Mouse (Mus musculus): Measurements from ENCODE around the gene 1700025G04Rik. TPM values are rescaled to one million over a fixed set of nuclear protein-coding genes. Genes with fewer than 3 reads are reported as not detected.

The 1700025G04Rik gene
- polyA plus RNA-seq (2014; fragmentation: Nextera tagmentation; extraction: Ambion mirVana), result 8.7 and 8.9 TPM in 2 replicates

DNA sequence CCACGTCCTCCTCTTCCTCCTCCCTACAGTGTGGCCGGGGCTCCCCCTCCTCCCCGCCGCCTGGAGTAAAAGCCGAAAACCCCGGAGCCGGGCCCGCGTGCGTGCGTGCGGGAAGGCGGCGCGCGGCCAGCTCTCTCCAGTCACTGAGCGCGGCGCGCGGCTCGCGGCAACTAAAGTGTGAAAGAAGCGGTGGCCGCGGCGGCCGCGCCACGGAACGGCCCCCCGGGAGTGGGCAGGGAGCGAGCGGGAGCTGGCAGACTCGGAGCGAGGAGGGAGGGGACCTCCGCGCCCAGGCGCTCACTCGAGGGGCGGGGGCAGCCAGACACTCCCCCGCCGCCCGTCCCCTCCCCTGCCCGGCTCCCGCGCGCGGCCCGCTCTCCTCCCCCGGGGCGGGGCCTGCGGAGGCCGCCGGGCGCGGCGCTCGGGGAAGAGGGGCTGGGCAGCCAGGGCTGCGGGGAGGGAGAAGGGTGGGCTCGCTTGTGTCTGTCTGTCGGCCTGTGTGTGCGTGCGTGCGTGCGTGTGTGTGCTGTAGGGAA lies at the start of gene 1700025G04Rik:
1700025G04Rik (minus strand) TSS at position 108 of the 536 bp plus-strand sequence.
- DNase-seq (ENCODE audit: low spot score), result peak; percentile 83
- H3K9ac ChIP-seq (ENCODE audit: low read depth, low read length), result peak within 1 kb of the TSS; percentile 69
- peak within 1 kb of the TSS; percentile 23; the same call in 1 of the 2 replicates for H3K27ac ChIP-seq (ENCODE audit: low read depth, low read length)
- ATAC-seq (replicated peaks; ENCODE audit: low FRiP score), result peak; percentile 83
- H3K27me3 ChIP-seq (replicated peaks; ENCODE audit: control insufficient read depth, insufficient read depth, low read length), result peaks cover 48% of the 10 kb centered on the region
- WGBS, result under 1% methylated on average over 59 of the region's 66 CpGs
- no peaks in the 10 kb centered on the region for H3K9me3 ChIP-seq (ENCODE audit: control insufficient read depth, low read length)
- H3K4me1 ChIP-seq (replicated peaks; ENCODE audit: control insufficient read depth, insufficient read depth, low read length), result peaks cover 3% of the 10 kb centered on the region
- no peaks in the 10 kb centered on the region for H3K36me3 ChIP-seq (ENCODE audit: control insufficient read depth, insufficient read depth, low read length)
- peak within 1 kb of the TSS; percentile 75 for H3K4me2 ChIP-seq
- peak within 1 kb of the TSS; percentile 76 for H3K4me3 ChIP-seq (ENCODE audit: low read depth, low read length)

DNA sequence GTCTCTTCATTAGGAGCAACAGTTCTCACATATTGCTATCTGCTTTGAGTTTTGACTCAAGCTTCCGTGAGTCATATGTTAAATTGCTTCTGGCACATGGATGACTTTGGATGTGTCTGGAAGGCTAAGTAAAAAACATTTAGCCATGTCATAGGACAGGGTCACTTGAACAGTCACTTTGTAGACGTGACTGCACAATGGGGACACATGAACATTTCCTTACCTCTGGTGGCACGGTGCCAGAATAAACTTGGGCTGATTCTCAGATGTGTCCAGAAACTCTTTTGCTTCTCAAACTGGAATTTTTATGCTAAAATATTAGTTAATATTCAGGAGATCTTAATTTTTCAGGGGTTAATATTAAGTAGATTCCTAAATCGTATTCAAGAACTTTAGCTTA lies 49.6 kb upstream of the 1700025G04Rik start:
- no peaks in the 10 kb centered on the region for H3K4me1 ChIP-seq (replicated peaks; ENCODE audit: control insufficient read depth, insufficient read depth, low read length)
- DNase-seq (ENCODE audit: low spot score) (no peak), ATAC-seq (replicated peaks; ENCODE audit: low FRiP score) (no peak)
- no peaks in the 10 kb centered on the region for H3K9me3 ChIP-seq (ENCODE audit: control insufficient read depth, low read length)
- no peak overlapping the region for H3K4me2 ChIP-seq
- no peak overlapping the region for H3K27ac ChIP-seq (ENCODE audit: low read depth, low read length)
- H3K27me3 ChIP-seq (replicated peaks; ENCODE audit: control insufficient read depth, insufficient read depth, low read length), result no peaks in the 10 kb centered on the region
- H3K4me3 ChIP-seq (ENCODE audit: low read depth, low read length), result no peak overlapping the region
- H3K36me3 ChIP-seq (ENCODE audit: control insufficient read depth, insufficient read depth, low read length), result no peaks in the 10 kb centered on the region
- 78% methylated on average over 4 of the region's 4 CpGs for WGBS
- no peak overlapping the region for H3K9ac ChIP-seq (ENCODE audit: low read depth, low read length)

DNA sequence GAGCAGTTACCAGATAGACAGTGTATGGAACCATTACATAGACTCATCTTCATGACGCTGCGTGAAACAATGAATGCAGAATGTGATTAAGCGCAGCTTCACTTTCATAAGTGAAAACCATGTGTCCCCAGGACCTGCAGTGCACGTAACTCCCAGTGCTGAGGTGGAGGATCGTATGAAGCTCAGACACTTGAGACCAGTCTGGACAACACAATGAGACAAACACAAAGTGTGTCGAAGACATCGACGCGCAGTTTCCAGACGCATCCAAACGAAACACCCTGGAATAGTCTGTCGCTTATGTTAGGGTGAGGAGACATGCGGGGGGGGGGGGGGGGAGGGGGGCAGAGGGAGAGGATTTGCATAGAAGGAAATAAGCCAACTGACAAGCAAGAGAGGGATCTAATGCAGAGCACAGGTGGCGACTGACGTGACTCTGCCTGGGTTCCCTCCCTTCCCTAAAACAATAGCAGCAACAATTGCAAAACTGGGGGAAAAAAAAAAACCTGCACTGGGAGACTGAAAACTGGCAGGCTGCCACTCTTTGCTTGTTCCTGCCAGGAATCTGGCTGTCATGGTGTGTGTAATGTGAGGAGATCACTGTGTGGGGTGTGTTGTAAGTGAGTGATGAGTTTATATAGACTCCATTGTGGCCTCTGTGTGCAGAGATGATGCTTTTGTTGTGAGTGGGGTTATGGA lies 40.3 kb upstream of the 1700025G04Rik start:
- no peaks in the 10 kb centered on the region for H3K9me3 ChIP-seq (ENCODE audit: control insufficient read depth, low read length)
- H3K27ac ChIP-seq (ENCODE audit: low read depth, low read length), result no peak overlapping the region
- no peak for ATAC-seq (replicated peaks; ENCODE audit: low FRiP score)
- WGBS, result 87% methylated on average over 14 of the region's 15 CpGs
- H3K27me3 ChIP-seq (replicated peaks; ENCODE audit: control insufficient read depth, insufficient read depth, low read length), result no peaks in the 10 kb centered on the region
- DNase-seq (ENCODE audit: low spot score), result no peak
- H3K4me2 ChIP-seq, result no peak overlapping the region
- H3K9ac ChIP-seq (ENCODE audit: low read depth, low read length), result no peak overlapping the region
- H3K36me3 ChIP-seq (ENCODE audit: control insufficient read depth, insufficient read depth, low read length), result no peaks in the 10 kb centered on the region
- H3K4me3 ChIP-seq (ENCODE audit: low read depth, low read length), result no peak overlapping the region
- no peaks in the 10 kb centered on the region for H3K4me1 ChIP-seq (replicated peaks; ENCODE audit: control insufficient read depth, insufficient read depth, low read length)

DNA sequence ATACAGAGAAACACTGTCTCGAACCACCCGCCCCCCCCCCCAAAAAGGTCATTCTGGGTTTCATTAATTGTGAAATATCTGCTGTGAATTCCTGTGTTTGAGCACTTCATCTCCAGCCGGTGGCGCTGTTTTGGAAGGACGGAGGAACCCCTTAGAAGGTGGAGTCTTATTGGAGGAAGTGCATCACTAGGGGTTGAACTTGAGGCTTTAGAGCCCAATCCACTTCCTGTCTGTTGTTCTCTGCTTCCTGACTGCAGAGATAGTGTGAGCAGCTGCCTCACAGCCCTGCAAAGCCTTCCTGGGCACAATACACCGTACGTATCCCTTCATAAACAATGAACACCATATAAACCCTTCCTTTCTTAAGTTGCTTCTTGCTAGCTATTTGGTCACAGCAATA lies 35.5 kb upstream of the 1700025G04Rik start:
- no peaks in the 10 kb centered on the region for H3K9me3 ChIP-seq (ENCODE audit: control insufficient read depth, low read length)
- H3K4me1 ChIP-seq (replicated peaks; ENCODE audit: control insufficient read depth, insufficient read depth, low read length), result no peaks in the 10 kb centered on the region
- H3K27ac ChIP-seq (ENCODE audit: low read depth, low read length), result no peak overlapping the region
- H3K4me3 ChIP-seq (ENCODE audit: low read depth, low read length), result no peak overlapping the region
- no peak for DNase-seq (ENCODE audit: low spot score)
- H3K9ac ChIP-seq (ENCODE audit: low read depth, low read length), result no peak overlapping the region
- no peaks in the 10 kb centered on the region for H3K36me3 ChIP-seq (ENCODE audit: control insufficient read depth, insufficient read depth, low read length)
- 83% methylated on average over 7 of the region's 7 CpGs for WGBS
- H3K27me3 ChIP-seq (replicated peaks; ENCODE audit: control insufficient read depth, insufficient read depth, low read length), result no peaks in the 10 kb centered on the region
- no peak for ATAC-seq (replicated peaks; ENCODE audit: low FRiP score)
- H3K4me2 ChIP-seq, result no peak overlapping the region

DNA sequence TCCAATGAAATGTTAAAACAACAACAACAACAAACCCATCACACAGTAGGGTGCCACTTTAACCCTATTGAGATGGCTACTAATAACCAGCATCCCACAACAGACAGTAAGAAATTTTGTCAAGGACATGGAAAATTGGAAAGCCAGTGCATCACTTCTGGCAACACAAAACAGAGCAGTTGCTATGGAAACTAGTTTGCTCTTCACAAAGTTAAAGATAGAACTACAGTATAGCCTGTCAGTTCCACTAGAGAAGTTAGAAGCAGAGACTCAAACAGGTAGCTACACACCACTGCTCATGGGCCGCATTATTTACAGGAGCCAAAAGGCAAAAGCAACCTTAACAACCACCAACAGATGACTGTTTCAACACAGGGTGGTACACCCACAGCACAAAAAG lies 20.2 kb upstream of the 1700025G04Rik start:
- Histone ChIP-seq H3K4me1 (replicated peaks; ENCODE audit: control insufficient read depth, insufficient read depth, low read length) (no peaks in the 10 kb centered on the region), H3K27ac (ENCODE audit: low read depth, low read length) (no peak overlapping the region), H3K4me3 (ENCODE audit: low read depth, low read length) (no peak overlapping the region), H3K36me3 (ENCODE audit: control insufficient read depth, insufficient read depth, low read length) (no peaks in the 10 kb centered on the region), H3K4me2 (no peak overlapping the region), H3K9ac (ENCODE audit: low read depth, low read length) (no peak overlapping the region), H3K9me3 (ENCODE audit: control insufficient read depth, low read length) (no peaks in the 10 kb centered on the region), H3K27me3 (replicated peaks; ENCODE audit: control insufficient read depth, insufficient read depth, low read length) (no peaks in the 10 kb centered on the region)
- DNase-seq (ENCODE audit: low spot score) (no peak), ATAC-seq (replicated peaks; ENCODE audit: low FRiP score) (no peak)
- 89% methylated on average over 1 of the region's 1 CpGs for WGBS

DNA sequence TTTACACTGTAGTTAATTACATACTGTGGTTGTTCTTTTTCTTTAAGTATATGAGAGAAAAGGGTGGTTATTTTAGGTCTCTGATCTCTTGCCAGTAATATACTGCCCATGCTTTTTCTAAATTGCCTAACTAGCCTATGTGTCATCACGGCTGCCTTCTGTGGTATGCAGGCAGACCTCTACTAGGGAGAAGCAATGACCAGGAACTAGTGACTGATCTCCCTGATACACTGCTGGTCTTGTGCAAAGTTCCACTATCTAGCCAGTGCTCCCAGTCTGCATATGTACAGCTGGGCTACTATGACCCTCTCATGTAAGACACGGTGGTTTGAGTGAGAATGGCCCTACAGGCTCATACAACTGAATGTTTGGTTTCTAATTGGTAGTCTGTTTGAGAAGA lies 16.2 kb upstream of the 1700025G04Rik start:
- Histone ChIP-seq H3K4me2 (no peak overlapping the region), H3K4me1 (replicated peaks; ENCODE audit: control insufficient read depth, insufficient read depth, low read length) (no peaks in the 10 kb centered on the region), H3K9ac (ENCODE audit: low read depth, low read length) (no peak overlapping the region), H3K36me3 (ENCODE audit: control insufficient read depth, insufficient read depth, low read length) (no peaks in the 10 kb centered on the region), H3K27ac (ENCODE audit: low read depth, low read length) (no peak overlapping the region), H3K4me3 (ENCODE audit: low read depth, low read length) (no peak overlapping the region), H3K9me3 (ENCODE audit: control insufficient read depth, low read length) (no peaks in the 10 kb centered on the region), H3K27me3 (replicated peaks; ENCODE audit: control insufficient read depth, insufficient read depth, low read length) (no peaks in the 10 kb centered on the region; the same call in 1 of the 2 replicates)
- DNase-seq (ENCODE audit: low spot score) (no peak), ATAC-seq (replicated peaks; ENCODE audit: low FRiP score) (no peak)
- WGBS, result 77% methylated on average over 2 of the region's 2 CpGs

DNA sequence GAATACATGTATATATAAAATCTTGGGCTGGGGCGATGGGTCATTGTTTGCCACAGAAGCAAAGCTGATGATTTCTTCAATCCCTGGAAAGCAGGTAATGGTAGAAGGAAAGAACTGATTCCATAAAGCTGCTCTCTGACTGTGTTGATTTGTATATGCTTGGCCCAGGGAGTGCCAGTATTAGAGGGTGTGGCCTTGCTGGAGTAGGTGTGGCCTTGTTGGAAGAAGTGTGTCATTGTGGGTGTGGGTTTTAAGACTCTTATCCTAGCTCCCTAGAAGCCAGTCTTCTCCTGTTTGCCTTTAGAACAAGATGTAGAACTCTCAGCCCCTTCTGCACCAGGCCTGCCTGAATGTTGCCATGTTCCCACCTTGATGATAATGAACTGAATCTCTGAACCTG lies 15.3 kb upstream of the 1700025G04Rik start:
- no peak for DNase-seq (ENCODE audit: low spot score)
- Histone ChIP-seq H3K4me3 (ENCODE audit: low read depth, low read length) (no peak overlapping the region), H3K27me3 (replicated peaks; ENCODE audit: control insufficient read depth, insufficient read depth, low read length) (no peaks in the 10 kb centered on the region; the same call in 1 of the 2 replicates), H3K27ac (ENCODE audit: low read depth, low read length) (no peak overlapping the region), H3K9ac (ENCODE audit: low read depth, low read length) (no peak overlapping the region), H3K9me3 (ENCODE audit: control insufficient read depth, low read length) (no peaks in the 10 kb centered on the region), H3K4me2 (no peak overlapping the region), H3K36me3 (ENCODE audit: control insufficient read depth, insufficient read depth, low read length) (no peaks in the 10 kb centered on the region), H3K4me1 (replicated peaks; ENCODE audit: control insufficient read depth, insufficient read depth, low read length) (no peaks in the 10 kb centered on the region)
- ATAC-seq (replicated peaks; ENCODE audit: low FRiP score), result no peak
- WGBS, result 96% methylated on average over 1 of the region's 1 CpGs

DNA sequence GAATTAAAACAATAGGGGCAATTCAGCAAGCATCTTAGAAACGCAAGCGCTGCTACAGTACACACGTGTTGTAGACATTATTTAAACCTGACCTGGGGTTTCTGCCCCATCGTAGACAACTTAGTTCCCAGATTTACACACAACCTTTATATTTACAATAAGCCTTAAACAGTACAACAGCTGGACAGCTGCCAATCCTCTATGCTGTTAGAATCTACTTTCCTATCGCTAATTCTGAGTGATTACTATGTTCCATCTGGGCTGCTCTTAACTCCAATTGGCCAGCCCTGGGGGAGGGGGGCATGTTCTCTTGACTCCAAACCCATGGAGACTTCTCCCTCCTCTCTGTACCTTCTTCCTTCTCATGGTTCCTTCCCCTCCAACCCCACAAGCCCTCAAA lies 11.8 kb upstream of the 1700025G04Rik start:
- ATAC-seq (replicated peaks; ENCODE audit: low FRiP score) (no peak), DNase-seq (ENCODE audit: low spot score) (no peak)
- Histone ChIP-seq H3K9me3 (ENCODE audit: control insufficient read depth, low read length) (no peaks in the 10 kb centered on the region), H3K36me3 (ENCODE audit: control insufficient read depth, insufficient read depth, low read length) (no peaks in the 10 kb centered on the region), H3K27me3 (replicated peaks; ENCODE audit: control insufficient read depth, insufficient read depth, low read length) (no peaks in the 10 kb centered on the region; the same call in 1 of the 2 replicates), H3K4me2 (no peak overlapping the region), H3K4me3 (ENCODE audit: low read depth, low read length) (no peak overlapping the region), H3K4me1 (replicated peaks; ENCODE audit: control insufficient read depth, insufficient read depth, low read length) (no peaks in the 10 kb centered on the region), H3K9ac (ENCODE audit: low read depth, low read length) (no peak overlapping the region), H3K27ac (ENCODE audit: low read depth, low read length) (no peak overlapping the region)
- 77% methylated on average over 5 of the region's 5 CpGs for WGBS

DNA sequence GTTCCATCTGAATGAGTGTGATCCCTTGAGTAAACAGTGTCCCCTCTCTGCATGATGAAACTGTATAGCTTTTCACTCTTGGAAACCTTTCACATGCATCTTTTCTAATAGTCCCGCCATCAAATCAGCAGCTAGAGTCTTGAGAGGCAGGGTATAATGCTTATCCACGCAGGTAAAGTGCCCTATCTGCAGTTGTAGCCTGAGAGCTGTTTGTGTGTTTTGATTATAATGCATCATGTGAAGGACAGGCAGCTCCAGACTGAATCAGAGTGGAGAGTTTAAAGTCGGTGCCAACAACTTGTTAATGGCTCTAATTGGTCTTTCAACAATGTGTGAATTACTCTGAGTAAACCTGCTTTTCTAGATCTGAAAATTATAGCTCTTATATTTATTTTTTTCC lies 6.1 kb upstream of the 1700025G04Rik start:
- ATAC-seq (replicated peaks; ENCODE audit: low FRiP score), result no peak
- no peaks in the 10 kb centered on the region for H3K4me1 ChIP-seq (replicated peaks; ENCODE audit: control insufficient read depth, insufficient read depth, low read length)

More for the DNA sequence above, 6.1 kb upstream of the 1700025G04Rik start:
- Histone ChIP-seq H3K4me2 (no peak overlapping the region), H3K9me3 (ENCODE audit: control insufficient read depth, low read length) (no peaks in the 10 kb centered on the region), H3K36me3 (ENCODE audit: control insufficient read depth, insufficient read depth, low read length) (no peaks in the 10 kb centered on the region), H3K27ac (ENCODE audit: low read depth, low read length) (no peak overlapping the region), H3K4me3 (ENCODE audit: low read depth, low read length) (no peak overlapping the region), H3K27me3 (replicated peaks; ENCODE audit: control insufficient read depth, insufficient read depth, low read length) (peaks cover 11% of the 10 kb centered on the region), H3K9ac (ENCODE audit: low read depth, low read length) (no peak overlapping the region)
- 60% methylated on average over 3 of the region's 3 CpGs for WGBS
- DNase-seq (ENCODE audit: low spot score), result no peak

All from liver, embryonic 11.5 days (tissue).